Mouse (Mus musculus) cerebellum, adult 18-20 months (tissue): ENCODE measurements at regions not wholly inside any gene's neighbourhood (a gene's known extent, or its start where the extent isn't known, plus 50 kb on each side); places are given as distances from the start of the nearest gene placed in this dataset.

Experiments used
- DNase-seq, 2 experiments: peaks; one replicate each; pipeline ENCODE4 v3.0.0; 2021

- DNase-seq: no peak
Measured at GRCm38 (mm10) chr5:132908220-132908619, 365.1 kb upstream of the Auts2 start.

- peak; percentile 96 to 97 for DNase-seq
Measured at GRCm38 (mm10) chr5:132892591-132892990, 349.4 kb upstream of the Auts2 start.

- DNase-seq: peak; percentile 79 to 88
Measured at GRCm38 (mm10) chr5:132884130-132884529, 341.0 kb upstream of the Auts2 start.

- DNase-seq: peak; percentile 73 to 78
Measured at GRCm38 (mm10) chr5:132882291-132882690, 339.1 kb upstream of the Auts2 start.

- no peak for DNase-seq
Measured at GRCm38 (mm10) chr5:132881170-132881569, 338.0 kb upstream of the Auts2 start.

GRCm38 (mm10) chr5:132876336-132876840 is 333.2 kb upstream of the Auts2 start:
- DNase-seq: no peak

GRCm38 (mm10) chr5:132858846-132859510 is 315.8 kb upstream of the Auts2 start:
- DNase-seq: no peak

- DNase-seq: no peak
Measured at GRCm38 (mm10) chr5:132855619-132856510, 312.7 kb upstream of the Auts2 start.

- DNase-seq: no peak
Measured at GRCm38 (mm10) chr5:132850770-132851169, 307.6 kb upstream of the Auts2 start.

- DNase-seq: no peak
Measured at GRCm38 (mm10) chr5:132848086-132848485, 304.9 kb upstream of the Auts2 start.

GRCm38 (mm10) chr5:132843284-132843683 is 300.1 kb upstream of the Auts2 start:
- no peak for DNase-seq

- DNase-seq: no peak
Measured at GRCm38 (mm10) chr5:132841794-132842193, 298.6 kb upstream of the Auts2 start.

- DNase-seq: no peak
Measured at GRCm38 (mm10) chr5:132837420-132837819, 294.3 kb upstream of the Auts2 start.

GRCm38 (mm10) chr5:132828993-132829392 is 285.8 kb upstream of the Auts2 start:
- DNase-seq: no peak

- no peak for DNase-seq
Measured at GRCm38 (mm10) chr5:132827555-132828333, 284.6 kb upstream of the Auts2 start.

- DNase-seq: no peak
Measured at GRCm38 (mm10) chr5:132826009-132826408, 282.9 kb upstream of the Auts2 start.

- DNase-seq: no peak
Measured at GRCm38 (mm10) chr5:132817665-132818064, 274.5 kb upstream of the Auts2 start.

- no peak for DNase-seq
Measured at GRCm38 (mm10) chr5:132809181-132809580, 266.0 kb upstream of the Auts2 start.

GRCm38 (mm10) chr5:132796061-132796460 is 252.9 kb upstream of the Auts2 start:
- no peak for DNase-seq

GRCm38 (mm10) chr5:132792484-132792883 is 249.3 kb upstream of the Auts2 start:
- DNase-seq: no peak

GRCm38 (mm10) chr5:132785291-132785690 is 242.1 kb upstream of the Auts2 start:
- no peak for DNase-seq

- no peak for DNase-seq
Measured at GRCm38 (mm10) chr5:132784791-132785190, 241.6 kb upstream of the Auts2 start.

GRCm38 (mm10) chr5:132774141-132774680 is 231.1 kb upstream of the Auts2 start:
- DNase-seq: no peak
